Mouse (Mus musculus) testis, postnatal 10 days (tissue): ENCODE measurements at regions not wholly inside any gene's neighbourhood (a gene's known extent, or its start where the extent isn't known, plus 50 kb on each side); places are given as distances from the start of the nearest gene placed in this dataset.

ENCODE experiments used
- DNase-seq: peaks from one replicate; pipeline ENCODE4 v3.0.0; 2021; ENCODE audit warnings: low spot score

GRCm38 (mm10) chr11:25157135-25157860, 1053.3 kb downstream of the 5730522E02Rik start:
- no peak for DNase-seq

GRCm38 (mm10) chr11:25157861-25158245, 1052.7 kb downstream of the 5730522E02Rik start:
- no peak for DNase-seq

- DNase-seq, result no peak
Observed at GRCm38 (mm10) chr11:25158884-25159283, 1051.7 kb downstream of the 5730522E02Rik start.

GRCm38 (mm10) chr11:25167939-25168338, 1042.6 kb downstream of the 5730522E02Rik start:
- DNase-seq, result no peak

- no peak for DNase-seq
Observed at GRCm38 (mm10) chr11:25171048-25171447, 1039.5 kb downstream of the 5730522E02Rik start.
